Mouse (Mus musculus): ENCODE data around the gene Rpl13a.
A peak's percentile ranks its signal among the peaks of the same experiment; 100 is the strongest.
"Not testable (repeated sequence)": the region's sequence is repeated elsewhere in the genome, so short reads cannot be mapped to it uniquely, and the experiment has no call there.

Rpl13a gene

DNA sequence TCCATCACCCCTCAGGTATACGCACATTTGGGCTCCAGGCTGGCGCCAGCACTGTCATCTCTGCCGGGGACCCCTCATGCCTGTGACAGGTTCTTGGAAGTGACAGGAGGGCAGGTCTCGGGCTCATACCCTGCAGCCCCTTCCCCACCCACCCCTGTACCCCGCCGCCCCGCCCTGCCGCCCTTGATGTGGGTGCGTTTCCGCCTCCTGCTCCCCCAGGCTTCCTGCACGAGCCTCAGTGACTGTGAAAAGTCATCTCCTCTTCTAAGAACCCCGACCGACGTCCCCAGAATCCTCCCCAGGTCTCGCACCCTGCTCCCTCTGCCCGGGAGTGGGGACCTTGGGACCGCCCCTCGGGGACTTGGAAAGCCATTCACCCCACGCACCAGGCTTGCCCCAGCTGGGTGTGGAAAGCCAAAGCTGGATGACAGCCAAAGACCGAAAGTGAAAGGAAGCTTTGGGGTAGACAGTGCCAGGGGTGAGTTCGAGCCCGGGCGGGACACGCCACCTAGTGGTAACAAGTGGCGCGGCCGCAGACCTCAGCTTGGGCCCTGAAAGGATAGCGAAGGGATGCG is 7.5 kb upstream of the Rpl13a start, which contains the start of the genes Gm45713 and Flt3l:
TSS of gene Gm45713 (minus strand) at position 239 of the 575 bp plus-strand sequence.
TSS of gene Flt3l (minus strand) at position 440 of the 575 bp plus-strand sequence.
- peak; percentile 91 to 94 for DNase-seq (ENCODE audit: low read depth in 2 of 2, low spot score in 2 of 2)

DNA sequence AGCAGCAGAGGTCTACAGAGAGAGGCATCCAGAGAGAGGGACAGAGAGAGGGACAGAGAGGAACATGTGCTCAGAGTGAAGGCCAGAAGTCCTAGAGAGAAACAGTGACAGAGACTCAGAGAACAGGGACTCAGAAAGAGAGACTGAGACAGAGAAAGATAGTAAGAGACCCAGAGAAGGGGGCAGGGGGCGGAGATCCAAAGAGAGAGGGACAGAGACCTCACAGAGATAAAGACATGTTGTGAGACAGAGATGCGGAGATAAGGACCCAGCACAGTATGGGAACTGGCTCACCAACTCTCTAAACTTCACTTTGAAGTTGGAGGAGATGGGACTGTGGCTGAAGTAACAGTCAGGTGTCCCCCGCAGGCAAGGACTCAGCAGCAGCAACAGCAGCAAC is 6.8 kb upstream of the Rpl13a start:
- DNase-seq (ENCODE audit: low read depth in 2 of 2, low spot score in 2 of 2) = no peak

DNA sequence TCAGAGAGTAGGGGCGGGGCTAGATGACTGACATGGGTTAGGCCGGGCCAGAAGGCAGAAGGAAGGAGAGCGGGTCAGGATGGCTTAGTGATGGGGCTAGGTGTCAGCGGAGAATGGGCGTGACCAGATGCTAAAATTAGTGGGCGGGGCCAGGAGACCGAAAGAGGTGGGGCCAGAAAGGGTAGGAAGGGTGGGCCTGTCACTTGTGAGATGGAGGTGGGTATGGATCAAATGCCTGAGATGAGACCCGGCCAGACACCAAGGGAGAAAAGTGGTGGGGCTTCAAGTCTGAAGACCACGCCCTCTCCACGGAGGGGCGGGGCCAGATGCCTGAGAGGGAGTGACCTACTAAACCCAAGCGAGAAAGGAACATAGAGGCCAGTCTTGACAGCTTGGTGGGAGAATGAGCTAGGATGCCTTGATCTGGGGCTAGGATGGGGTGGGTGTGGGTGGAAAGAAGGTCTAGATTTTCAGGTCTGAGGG is 6.0 kb upstream of the Rpl13a start:
- no peak for DNase-seq (ENCODE audit: low read depth in 2 of 2, low spot score in 2 of 2)

DNA sequence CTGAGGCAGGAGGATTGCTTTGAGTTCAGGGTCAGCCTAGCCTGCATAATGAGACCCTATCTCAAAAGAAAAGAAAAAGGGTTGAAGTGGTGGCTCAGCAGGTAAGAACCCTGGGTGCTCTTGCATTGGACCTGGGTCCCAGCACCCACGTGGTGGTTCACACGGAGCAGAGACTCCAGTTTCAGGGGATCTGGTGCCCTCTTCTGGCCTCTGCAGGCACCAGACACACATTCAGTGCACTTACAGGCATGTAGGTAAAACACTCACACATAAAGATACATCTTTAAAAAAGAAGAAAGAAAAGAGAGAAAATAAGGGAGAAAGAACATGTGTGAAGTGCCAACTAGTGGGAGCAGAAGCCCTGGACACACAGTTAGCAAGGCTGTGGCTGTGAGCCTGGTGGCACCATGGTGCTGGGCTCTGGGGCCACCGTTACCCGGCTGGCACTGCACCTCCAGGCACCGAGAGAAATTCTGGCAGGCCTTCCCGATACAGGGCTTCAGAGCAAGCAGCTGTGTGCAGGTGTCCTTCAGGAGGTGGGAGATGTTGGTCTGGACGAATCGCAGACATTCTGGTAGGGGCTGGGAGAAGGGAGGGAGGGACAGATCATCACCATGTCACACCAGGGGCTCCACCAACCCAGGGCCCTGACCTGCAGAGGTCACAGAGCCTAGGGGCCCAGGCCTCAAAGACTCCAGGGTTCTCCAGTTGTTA is 5.0 kb upstream of the Rpl13a start:
- no peak for DNase-seq (ENCODE audit: low read depth in 2 of 2, low spot score in 2 of 2)

DNA sequence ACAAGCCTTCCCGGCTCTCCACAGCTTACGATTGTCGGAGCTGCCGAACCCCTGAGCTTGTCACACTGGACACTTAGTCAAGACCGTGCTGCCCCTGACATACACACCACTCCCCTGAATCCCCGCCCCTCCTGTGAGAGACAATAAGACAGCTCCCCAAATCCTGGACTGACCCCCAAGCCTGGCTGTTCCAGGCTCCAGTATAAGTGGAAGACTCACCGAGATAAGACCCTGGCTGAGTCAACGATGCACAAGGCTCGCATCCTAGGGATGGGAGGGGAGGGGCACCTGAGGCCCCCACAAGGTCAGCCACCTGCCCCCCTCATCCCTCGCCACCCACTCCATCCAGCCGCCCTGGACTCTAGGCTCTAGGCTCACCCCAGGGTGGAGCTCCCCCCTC is 3.3 kb upstream of the Rpl13a start:
- no peak for DNase-seq (ENCODE audit: low read depth in 2 of 2, low spot score in 2 of 2)

- no peak for DNase-seq (ENCODE audit: low read depth in 2 of 2, low spot score in 2 of 2)
These were observed 1.4 kb upstream of the Rpl13a start for GRCm38 (mm10) chr7:45129776-45130512.

GRCm38 (mm10) chr7:45129318-45129717 is 757 bp upstream of the Rpl13a start:
- no peak for DNase-seq (ENCODE audit: low read depth in 2 of 2, low spot score in 2 of 2)

GRCm38 (mm10) chr7:45127700-45128224 is 799 bp downstream of the Rpl13a start:
- no peak for DNase-seq (ENCODE audit: low read depth in 2 of 2, low spot score in 2 of 2)

- DNase-seq (ENCODE audit: low read depth in 2 of 2, low spot score in 2 of 2) = no peak
These were observed 1.5 kb downstream of the Rpl13a start for GRCm38 (mm10) chr7:45126844-45127699.

DNA sequence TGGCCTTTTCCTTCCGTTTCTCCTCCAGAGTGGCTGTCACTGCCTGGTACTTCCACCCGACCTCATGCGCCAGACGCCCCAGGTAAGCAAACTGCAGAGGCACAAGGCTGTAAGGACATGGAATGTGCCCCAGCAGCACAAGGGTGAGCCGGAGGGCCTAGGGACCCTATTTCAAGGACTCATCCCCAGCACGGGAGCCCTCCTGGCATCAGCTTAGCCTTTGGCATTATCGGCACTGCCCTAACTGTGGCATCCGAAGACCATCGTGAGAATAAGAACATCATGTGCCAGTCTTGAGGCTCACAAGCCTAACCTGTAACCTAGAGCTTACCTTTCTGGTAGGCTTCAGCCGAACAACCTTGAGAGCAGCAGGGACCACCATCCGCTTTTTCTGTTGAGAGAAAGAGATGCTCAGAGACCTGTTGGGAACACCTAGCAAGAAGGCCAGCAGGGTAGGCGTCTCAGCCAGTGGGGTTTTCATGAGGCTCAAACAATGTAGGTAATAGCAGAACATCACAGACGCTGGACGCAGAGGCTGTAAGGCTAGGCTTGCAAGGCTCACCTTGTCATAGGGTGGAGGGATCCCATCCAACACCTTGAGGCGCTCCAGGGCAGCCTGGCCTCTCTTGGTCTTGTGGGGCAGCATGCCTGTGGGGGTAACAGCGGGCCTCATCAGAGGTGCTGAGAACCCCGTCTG is 2.3 kb downstream of the Rpl13a start:
- DNase-seq (ENCODE audit: low read depth in 2 of 2, low spot score in 2 of 2) = no peak

GRCm38 (mm10) chr7:45125649-45126048 is 2.9 kb downstream of the Rpl13a start:
- not testable (repeated sequence) for DNase-seq (ENCODE audit: low read depth in 2 of 2, low spot score in 2 of 2)

GRCm38 (mm10) chr7:45125144-45125600 is 3.4 kb downstream of the Rpl13a start:
- DNase-seq (ENCODE audit: low read depth in 2 of 2, low spot score in 2 of 2) = no peak

DNA sequence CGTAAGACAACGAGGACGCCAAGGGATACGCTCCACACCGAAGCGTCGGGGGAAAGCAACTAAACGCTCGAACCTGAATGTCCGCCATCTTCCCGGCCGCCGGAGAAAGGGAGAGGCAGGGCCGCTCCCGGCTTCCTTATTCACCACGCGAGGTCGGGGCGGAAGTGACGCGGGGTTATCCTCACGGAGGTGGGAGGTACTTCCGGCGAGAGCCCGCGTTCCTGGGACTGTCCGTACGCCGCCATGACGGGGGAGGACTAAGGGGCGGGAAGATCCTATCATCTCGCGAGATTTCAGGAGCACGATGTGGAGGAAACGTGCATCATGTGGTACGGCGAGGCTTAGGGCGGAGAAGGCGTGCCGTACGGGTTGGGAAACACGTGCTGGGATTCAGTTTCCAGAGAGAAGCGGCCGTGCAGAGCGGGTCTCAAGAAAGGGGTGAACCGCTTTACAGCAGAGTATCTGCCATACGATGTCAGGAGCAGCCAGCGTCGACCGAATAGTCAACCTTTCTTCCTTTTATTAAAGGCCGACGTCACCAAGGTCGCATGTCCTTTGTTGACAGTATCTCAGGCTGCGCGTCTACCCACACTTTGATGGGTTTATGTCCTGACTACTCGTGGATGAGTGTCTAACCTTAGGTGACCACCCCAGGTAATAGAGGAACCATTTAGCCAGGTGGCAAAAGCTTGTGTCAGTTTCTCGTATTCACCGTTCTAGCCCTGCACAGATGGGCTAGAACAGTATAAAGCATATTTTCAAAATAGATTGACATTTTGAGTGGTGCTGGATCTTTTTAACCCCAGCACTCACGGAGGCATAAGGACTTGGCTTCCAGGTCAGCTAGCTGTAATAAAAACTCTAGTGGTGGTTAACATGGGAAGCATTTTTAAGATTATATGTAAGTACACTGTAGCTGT is 4.1 kb downstream of the Rpl13a start, which contains the start of gene Rps11:
TSS of gene Rps11 (minus strand) at position 216 of the 920 bp plus-strand sequence.
- peak; percentile 97 to 98 for DNase-seq (ENCODE audit: low read depth in 2 of 2, low spot score in 2 of 2)

DNA sequence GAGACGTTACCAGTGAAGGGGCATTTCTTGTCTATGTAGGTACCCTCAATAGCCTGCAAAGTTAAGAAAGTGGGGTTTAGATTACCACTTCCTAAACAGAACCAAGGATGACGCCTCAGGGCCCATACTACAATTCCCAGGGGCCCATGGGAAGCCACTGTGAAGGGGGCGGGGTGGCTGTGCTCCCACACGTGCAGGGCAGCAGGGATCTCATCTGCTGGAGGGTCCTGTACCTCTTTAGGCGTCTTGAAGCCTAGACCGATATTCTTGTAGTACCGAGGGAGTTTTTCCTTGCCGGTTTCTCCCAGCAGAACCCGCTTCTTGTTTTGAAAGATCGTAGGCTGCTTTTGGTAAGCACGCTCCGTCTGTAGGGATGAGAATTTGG is 5.4 kb downstream of the Rpl13a start:
- DNase-seq (ENCODE audit: low read depth in 2 of 2, low spot score in 2 of 2) = no peak

GRCm38 (mm10) chr7:45122561-45123185 is 5.9 kb downstream of the Rpl13a start:
- DNase-seq (ENCODE audit: low read depth in 2 of 2, low spot score in 2 of 2) = no peak

DNA sequence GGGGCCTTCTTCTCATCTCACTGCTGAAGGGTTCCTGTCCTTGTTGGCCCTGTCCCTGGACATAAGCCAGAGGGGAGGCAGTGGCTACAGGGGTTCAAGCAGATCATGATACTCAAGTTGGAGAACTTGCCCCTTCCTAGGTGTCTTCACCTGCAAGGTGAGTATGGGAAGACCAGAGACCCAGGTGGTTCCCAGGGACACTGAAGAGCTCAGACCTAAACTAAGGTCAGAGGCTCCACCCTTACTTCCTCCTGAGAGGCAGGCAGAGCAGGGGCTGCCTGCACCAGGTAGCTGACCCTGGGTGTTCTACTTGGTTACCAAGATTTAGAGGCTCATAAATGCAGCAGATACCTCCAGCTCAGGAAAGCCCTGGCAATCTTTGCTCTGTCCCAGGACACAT is 6.6 kb downstream of the Rpl13a start:
- no peak for DNase-seq (ENCODE audit: low read depth in 2 of 2, low spot score in 2 of 2)

- DNase-seq (ENCODE audit: low read depth in 2 of 2, low spot score in 2 of 2) = peak; percentile 82 to 83
These were observed 7.2 kb downstream of the Rpl13a start for GRCm38 (mm10) chr7:45121404-45121803.
